Mouse (Mus musculus) retina, postnatal 7 days (tissue): ENCODE data around the gene Gm42791.

Experiments used
- DNase-seq: peaks from one replicate; pipeline ENCODE4 v3.0.0-alpha.2; 2012; ENCODE audit warnings: low read depth, low spot score

Gm42791 gene

DNA sequence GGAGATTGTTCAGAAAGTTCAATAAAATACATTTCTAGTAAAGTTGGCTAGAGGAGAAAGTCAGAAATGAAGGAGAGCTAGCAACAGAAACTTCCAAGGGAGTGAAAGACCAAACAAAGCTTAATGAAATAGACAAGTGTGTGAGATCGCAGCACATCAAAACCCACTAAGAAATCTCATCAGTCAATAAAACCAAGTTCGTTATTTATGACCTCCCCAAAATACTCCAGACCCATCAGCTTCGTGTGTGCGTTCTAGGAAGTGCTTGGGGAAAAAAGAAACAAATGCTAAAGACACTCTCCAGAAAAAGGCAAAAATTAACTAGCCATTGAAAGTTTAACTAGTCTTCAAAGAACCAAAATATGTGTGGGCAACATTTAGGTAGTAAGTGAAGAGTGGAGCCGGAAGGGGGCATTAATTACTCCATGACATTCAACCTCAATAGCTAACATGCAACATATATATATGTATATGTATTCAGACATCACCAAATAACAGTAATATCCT lies 67.2 kb downstream of the Gm42791 start:
- no peak for DNase-seq

- no peak for DNase-seq
These were observed 70.4 kb downstream of the Gm42791 start for GRCm38 (mm10) chr5:148924586-148924985.

DNA sequence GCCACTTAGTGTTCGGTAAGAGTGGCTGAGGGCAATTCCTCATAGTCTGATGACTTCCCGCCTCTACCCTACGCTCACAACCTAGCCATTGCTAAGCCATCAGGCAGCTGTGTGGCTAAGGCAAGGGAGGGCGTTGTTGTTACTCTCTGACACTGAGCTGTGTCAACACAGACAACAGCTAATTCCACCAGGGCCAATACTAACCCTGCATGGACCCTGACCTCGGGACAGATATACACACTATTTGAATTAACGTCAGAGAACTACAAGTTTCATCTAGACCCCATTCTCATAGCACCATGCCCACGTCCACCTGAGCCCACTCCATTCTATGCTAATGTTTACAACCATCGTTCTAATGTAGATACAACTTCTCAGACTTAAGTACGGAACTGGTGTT lies 70.9 kb downstream of the Gm42791 start:
- DNase-seq: no peak

- no peak for DNase-seq
These were observed 71.5 kb downstream of the Gm42791 start for GRCm38 (mm10) chr5:148923408-148923807.

DNA sequence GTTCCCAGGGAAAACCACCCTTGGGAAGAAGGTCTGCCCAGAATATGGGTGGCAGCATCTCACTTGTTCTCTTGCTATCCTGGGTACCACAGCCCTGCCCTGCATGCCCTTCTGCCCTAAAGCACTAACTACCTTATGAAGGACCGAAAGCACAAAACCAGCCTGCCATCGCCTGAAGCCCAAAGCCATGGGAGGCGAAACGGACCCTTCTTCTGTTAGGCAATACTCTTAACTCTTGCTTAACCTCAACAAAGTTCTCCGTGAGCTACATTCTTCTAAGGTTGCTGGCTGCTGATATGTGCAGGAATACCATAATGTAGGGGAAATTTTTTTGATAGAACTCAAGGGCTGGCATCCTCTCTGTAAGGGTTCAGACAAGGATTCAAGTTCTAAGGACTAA lies 72.2 kb downstream of the Gm42791 start:
- DNase-seq: no peak

DNA sequence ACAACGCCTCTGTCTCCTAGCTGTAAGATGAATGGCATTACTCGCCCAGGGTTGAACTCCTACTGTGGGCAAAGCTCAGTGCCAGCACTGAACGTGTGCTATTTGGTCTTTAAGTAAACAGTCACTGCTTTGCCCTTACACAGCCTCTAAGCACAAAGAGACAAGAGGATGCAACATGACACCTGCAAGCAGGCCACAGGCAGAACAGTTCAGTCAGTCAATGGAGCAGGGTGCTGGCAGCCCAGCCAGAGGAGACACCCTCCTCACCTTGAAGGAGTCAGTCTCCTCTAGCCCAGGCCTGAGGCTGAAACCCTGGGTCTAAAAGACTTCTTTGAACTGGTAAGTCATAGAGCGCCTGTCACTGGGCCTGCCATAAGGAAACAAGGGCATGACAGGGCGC lies 76.9 kb downstream of the Gm42791 start:
- DNase-seq: no peak

DNA sequence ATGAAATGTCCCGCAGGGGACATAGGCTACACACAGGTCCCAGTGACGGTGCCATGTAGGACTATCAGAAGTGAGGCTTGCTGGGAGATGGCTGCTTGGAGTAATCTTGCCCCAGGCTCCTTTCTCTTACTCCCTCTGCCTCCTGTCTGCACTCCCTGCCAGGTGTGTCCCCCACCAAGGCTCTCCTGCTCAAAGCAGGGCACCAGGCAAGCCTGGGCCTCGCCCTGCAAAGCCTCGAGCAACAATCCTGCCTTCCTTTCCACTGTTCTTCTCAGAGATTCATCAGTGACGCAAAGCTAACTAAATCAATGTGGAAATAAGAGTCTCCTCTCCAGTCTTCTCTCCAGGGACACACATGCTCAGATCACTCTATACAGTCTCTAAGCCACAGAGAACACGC lies 78.2 kb downstream of the Gm42791 start:
- DNase-seq: no peak

DNA sequence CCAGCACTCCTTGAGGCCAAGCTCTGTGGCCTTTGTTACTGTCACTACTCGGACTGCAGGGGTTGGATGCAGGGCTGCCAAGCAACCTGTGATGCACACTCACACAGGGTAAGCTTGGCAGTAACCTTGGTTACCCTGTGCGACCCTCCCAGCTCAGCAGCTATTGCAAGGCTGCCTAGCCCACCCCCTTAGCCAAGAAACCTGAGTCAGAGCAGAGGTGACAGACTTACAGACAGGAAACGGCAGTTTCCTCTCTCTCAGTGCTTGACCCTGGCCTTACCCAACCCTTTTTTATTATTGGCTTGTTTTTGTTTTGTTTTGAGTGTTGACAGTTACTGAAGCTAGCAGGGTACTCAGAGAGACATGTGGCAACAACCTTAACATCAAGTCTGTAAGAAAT lies 82.7 kb downstream of the Gm42791 start:
- no peak for DNase-seq

- no peak for DNase-seq
These were observed 84.9 kb downstream of the Gm42791 start for GRCm38 (mm10) chr5:148910066-148910465.

DNA sequence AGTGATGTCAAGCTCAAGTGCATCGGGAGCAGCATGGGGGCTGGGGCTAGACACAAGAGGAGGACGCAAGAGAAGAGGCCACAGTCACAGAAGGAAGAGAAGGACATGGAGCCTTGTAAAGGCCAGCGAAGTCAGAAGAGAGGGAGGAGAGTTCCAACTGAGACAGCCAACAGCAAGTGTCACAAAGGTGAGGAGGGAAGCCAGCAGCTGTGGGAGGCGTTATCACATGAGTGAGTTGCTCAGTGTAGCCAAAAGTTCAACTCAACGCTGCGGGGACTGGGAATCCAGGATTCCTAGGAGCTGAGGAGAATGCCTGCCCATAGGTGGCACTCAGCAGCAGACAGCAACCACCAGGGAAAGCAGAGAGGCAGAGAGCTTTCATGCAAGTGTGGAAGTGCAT lies 85.5 kb downstream of the Gm42791 start:
- DNase-seq: no peak

DNA sequence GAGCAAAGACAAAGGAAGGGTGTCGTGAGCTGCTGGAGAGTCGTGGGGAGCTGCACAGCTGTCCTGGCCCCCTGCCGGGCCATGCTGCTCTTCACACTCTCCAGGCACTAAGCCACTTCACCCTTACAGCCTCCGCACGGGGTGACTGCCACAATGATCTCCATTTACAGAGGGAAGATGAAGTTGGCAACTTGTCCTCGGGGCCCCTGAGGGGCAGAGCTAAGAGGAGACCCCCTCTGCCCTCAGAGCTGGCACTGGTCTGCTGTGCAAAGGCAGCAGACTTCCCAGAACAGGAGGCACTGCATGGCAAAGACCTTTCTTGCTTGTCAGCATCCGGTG lies 85.9 kb downstream of the Gm42791 start:
- no peak for DNase-seq

- no peak for DNase-seq
These were observed 86.5 kb downstream of the Gm42791 start for GRCm38 (mm10) chr5:148908191-148909056.

DNA sequence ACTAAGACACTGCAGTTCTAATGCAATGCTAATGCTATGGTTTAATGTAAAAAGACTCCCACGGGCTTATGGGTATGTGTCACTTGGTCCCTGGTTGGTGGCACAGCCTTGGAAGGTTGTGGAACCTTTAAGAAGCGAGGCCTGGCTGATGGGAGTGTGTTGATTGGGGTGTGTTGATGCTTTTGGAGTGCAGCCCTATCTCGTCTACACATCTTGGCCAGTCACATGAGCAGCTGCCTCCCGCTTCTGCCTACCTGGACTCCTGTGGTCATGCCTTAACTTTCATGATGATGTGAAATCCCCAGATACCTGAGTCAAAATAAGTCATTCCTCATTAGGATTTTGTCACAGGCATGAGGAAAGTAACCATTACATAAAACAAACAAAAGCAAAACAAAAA lies 88.6 kb downstream of the Gm42791 start:
- no peak for DNase-seq

- DNase-seq: no peak
These were observed 90.1 kb downstream of the Gm42791 start for GRCm38 (mm10) chr5:148904846-148905245.

- no peak for DNase-seq
These were observed 95.6 kb downstream of the Gm42791 start for GRCm38 (mm10) chr5:148899361-148899760.

GRCm38 (mm10) chr5:148897941-148898417 lies 97.0 kb downstream of the Gm42791 start:
- DNase-seq: no peak

GRCm38 (mm10) chr5:148897069-148897702 lies 97.8 kb downstream of the Gm42791 start:
- no peak for DNase-seq

DNA sequence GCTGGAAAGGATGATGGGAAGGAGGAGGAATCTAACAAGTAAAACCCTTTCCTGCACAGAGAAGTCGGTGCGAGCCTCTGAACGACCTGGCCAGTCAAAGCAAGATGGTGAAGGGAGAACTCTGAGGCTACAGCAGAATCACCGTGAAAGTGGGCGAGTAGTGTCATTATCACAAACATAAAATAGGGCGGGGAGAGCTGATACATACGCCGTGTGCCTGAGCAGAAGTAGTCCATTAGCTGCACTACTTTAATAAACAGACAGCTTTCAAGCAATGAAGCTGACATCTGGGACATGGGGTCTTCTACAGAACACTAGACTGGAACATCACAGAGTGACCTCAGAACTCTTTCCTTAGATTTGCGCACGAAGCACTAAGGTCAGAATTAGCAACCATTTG lies 98.4 kb downstream of the Gm42791 start:
- DNase-seq: no peak

DNA sequence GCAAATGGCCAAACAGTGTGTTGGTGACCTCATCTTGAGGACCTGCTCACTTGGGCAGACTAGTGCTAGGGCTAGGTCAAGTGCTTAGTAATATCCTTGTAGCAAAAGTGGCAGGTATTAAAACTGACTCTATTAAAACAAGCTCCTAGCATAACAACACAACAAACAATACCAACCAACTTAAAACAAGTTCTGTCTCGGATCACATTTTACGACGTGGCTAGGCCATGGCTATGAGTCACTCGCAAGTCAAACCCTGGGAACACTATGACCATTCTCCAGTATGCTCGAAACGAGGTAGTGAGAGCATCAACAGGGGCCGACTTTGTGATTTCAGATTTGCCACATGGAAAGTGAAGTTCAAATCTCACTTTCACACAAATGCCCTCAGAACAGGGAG lies 99.1 kb downstream of the Gm42791 start:
- DNase-seq: no peak

GRCm38 (mm10) chr5:148895034-148895433 lies 99.9 kb downstream of the Gm42791 start:
- DNase-seq: no peak

DNA sequence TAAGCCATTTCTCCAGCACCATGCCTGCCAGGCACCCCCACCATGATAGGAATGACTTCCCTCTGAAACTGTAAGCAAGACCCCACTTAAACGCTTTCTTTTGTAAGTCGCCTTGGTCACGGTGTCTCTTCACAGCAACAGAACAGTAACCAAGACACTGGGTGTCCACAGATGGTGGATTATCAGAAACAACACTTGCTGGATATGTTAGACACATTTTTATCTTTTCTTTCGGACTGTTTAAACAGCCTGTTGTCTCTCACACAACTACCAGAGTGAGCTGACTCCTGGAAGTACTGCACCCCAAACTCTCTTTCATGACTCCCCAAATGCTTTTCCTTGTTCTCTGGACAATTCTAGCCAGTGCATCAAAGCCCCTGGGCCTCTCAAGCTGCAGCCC lies 104.7 kb downstream of the Gm42791 start:
- no peak for DNase-seq

DNA sequence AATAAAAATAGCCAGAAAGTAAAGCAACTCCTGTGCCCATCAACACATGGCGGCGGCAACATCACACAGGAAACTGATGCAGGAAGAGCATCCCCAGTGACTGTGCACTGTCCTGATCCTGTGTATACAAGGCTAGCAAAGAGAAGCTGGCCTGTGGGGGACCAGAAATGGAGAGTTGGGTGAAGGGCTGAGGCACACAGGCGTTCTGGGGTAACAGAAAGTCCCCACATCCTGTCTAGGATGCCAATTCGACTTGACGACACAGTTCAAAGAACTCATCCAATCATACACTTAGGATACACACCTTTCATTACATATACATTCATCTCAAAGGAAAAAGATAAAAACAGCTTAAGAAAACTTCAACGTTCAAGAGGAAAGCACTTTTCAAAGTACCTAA lies 106.9 kb downstream of the Gm42791 start:
- DNase-seq: no peak
